Mouse (Mus musculus) thymus, adult 2 months (tissue): Measurements from ENCODE around the gene Ppp3ca. TPM values are rescaled to one million over a fixed set of nuclear protein-coding genes. Genes with fewer than 3 reads are reported as not detected.

Source experiments
- DNase-seq: peaks from one replicate; pipeline ENCODE4 v3.0.0; 2021
- H3K27ac ChIP-seq: fragments of 200-500 bp; 2 replicates; pipeline ENCODE4 v1.5.1; 2012; ENCODE audit warnings: low read length, control low read depth; ENCODE audit not compliant: control insufficient read depth, insufficient read depth
- H3K27me3 ChIP-seq: fragments of 200-500 bp; 2 replicates; pipeline ENCODE4 v1.6.1; 2012; ENCODE audit warnings: mild to moderate bottlenecking, low read length, moderate library complexity, mixed read lengths; ENCODE audit not compliant: control insufficient read depth, insufficient read depth
- H3K36me3 ChIP-seq: fragments of 200-500 bp; 2 replicates; pipeline ENCODE4 v1.6.1; 2012; ENCODE audit warnings: mild to moderate bottlenecking, low read length, moderate library complexity; ENCODE audit not compliant: control insufficient read depth, insufficient read depth
- H3K4me1 ChIP-seq: fragments of 200-500 bp; replicated peaks from 2 replicates; pipeline ENCODE4 v1.6.1; 2012; ENCODE audit warnings: low read length; ENCODE audit not compliant: control insufficient read depth, insufficient read depth
- H3K4me3 ChIP-seq: fragments of 200-500 bp; 2 replicates; pipeline ENCODE4 v1.5.1; 2012; ENCODE audit warnings: mild to moderate bottlenecking, low read length, control low read depth, moderate library complexity; ENCODE audit not compliant: control insufficient read depth, insufficient read depth
- CTCF ChIP-seq: fragments of 200-500 bp; IDR thresholded peaks from 2 replicates; pipeline ENCODE4 v1.5.1; 2012; ENCODE audit warnings: mild to moderate bottlenecking, control low read depth, low read length, moderate library complexity, borderline replicate concordance; ENCODE audit not compliant: control insufficient read depth, poor library complexity, insufficient read depth; ENCODE audit errors: extremely low read depth
- POLR2A ChIP-seq: fragments of 200-500 bp; IDR thresholded peaks from 2 replicates; pipeline ENCODE4 v1.6.1; 2012; ENCODE audit warnings: mild to moderate bottlenecking, low read length, control low read depth, moderate library complexity; ENCODE audit not compliant: control insufficient read depth, poor library complexity, insufficient read depth; ENCODE audit errors: extremely low read depth
- WGBS: fragments of 180-500 bp; shearing (Covaris S2); methylation state at CpG from one replicate; pipeline ENCODE4 v1.1.7; 2018; 5-methylcytosine and 5-hydroxymethylcytosine counted together
- polyA plus RNA-seq: library from polyadenylated mRNA; depleted of rRNA; stranded (reverse); fragments of >200 nt; gene quantifications from 2 replicates; pipeline ENCODE4 v1.2.3, GENCODE M21; 2012

Gene Ppp3ca
- polyA plus RNA-seq, 1 experiment: 5.6 TPM

DNA sequence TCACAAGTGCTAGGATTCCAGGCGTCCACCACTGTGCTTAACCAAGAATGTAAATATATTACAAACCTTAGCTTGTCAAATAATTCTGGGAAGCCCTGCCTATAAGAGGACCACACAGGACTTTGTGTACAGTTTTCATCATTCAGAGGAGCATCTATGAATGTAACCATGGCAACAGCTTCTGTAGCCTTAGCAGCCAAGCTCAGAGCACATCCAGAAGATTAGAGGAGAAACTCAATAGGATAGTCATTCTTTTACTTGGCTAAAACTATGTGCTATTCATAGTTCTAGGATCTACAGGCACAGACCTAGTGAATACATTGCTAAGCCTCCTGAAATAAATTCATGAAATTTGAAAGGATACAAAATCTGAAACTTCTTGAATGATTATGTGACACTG, 172.5 kb downstream of the Ppp3ca start:
- H3K4me3 ChIP-seq: no peak overlapping the region
- no peaks in the 10 kb centered on the region for H3K4me1 ChIP-seq
- H3K27ac ChIP-seq: no peak overlapping the region
- no peak for TF ChIP-seq POLR2A
- H3K27me3 ChIP-seq: no peaks in the 10 kb centered on the region
- WGBS: 93% methylated on average over 1 of the region's 1 CpGs
- no peak for DNase-seq
- no peaks in the 10 kb centered on the region for H3K36me3 ChIP-seq

DNA sequence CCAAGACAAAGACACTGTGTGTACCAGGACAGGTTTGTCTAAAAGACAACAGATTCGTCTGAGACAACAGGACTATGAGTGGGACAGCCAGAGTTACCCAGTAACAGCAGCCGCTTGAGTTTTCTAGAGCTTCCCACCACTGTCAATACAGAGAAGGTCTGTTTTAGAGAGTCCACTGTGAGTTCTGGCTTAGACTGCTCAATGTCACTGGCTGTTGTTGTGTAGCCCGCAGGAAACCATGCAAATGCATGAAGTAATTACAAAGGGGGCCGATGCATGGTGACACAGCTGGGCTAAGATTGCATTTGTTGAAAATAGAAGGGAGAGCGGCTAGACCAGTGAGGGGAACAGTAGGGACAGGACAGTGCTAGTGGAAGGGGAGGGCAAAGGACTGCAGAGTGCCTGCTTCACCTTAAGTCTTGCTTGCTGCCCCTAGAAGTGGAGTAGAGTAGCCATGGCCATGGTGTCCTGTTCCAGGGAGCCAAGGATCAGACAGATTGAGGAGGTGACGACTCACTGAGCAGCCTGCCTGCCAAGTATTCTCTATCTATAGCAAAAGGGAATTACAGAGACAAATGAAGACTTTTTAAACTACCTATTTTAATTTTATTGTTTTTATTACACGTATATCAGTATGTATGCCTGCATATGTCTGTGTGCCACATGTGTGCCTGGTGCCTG, 174.0 kb downstream of the Ppp3ca start:
- H3K36me3 ChIP-seq: no peaks in the 10 kb centered on the region
- DNase-seq: no peak
- H3K27me3 ChIP-seq: no peaks in the 10 kb centered on the region
- 94% methylated on average over 7 of the region's 7 CpGs for WGBS
- no peak overlapping the region for H3K4me3 ChIP-seq
- TF ChIP-seq POLR2A (no peak), CTCF (no peak)
- no peak overlapping the region for H3K27ac ChIP-seq
- H3K4me1 ChIP-seq: no peaks in the 10 kb centered on the region

DNA sequence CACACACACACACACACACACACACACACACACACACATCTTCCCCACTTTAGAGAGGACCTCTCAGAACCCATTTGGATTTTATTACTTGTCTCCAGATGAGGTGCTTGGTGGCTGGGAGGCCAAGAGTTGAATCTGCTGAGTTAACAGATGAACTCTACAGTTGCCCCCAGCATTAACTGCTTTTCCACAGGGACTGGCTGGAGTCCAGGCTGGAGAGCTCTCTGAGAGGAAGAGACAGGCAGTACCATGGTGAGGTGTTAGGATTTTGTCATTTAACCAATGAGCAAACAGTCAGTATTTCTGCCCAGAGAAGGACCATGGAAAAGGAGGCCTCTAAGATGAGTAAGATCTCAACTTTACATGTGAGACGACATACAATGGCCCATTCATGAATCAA, 179.1 kb downstream of the Ppp3ca start:
- H3K27me3 ChIP-seq: no peaks in the 10 kb centered on the region
- H3K4me3 ChIP-seq: no peak overlapping the region
- TF ChIP-seq CTCF (no peak), POLR2A (no peak)
- WGBS: 100% methylated on average over 1 of the region's 1 CpGs
- no peaks in the 10 kb centered on the region for H3K4me1 ChIP-seq
- H3K27ac ChIP-seq: no peak overlapping the region
- no peaks in the 10 kb centered on the region for H3K36me3 ChIP-seq
- DNase-seq: no peak

DNA sequence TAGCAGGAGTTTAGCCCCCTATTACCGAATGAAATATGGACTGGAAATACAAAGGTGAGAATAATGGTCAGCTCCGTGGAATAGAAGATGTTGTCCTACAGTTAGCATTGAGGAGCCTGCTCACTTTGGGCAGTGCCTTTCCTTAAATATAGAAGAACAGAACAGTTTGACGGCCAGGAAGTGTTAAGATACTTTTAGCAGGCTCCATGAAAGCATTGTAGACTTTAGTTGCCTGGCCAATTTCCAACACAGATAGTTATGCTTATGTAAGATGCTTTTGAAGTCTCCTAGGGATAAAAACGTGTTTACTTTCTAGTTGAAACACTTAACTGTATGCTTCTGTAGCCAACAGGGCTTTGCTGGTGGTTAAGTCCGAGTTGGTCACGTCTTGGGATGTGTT, 183.0 kb downstream of the Ppp3ca start:
- DNase-seq: no peak
- Histone ChIP-seq H3K4me3 (no peak overlapping the region), H3K4me1 (no peaks in the 10 kb centered on the region), H3K27me3 (no peaks in the 10 kb centered on the region), H3K27ac (no peak overlapping the region), H3K36me3 (no peaks in the 10 kb centered on the region)
- 89% methylated on average over 6 of the region's 6 CpGs for WGBS
- TF ChIP-seq CTCF (no peak), POLR2A (no peak)

DNA sequence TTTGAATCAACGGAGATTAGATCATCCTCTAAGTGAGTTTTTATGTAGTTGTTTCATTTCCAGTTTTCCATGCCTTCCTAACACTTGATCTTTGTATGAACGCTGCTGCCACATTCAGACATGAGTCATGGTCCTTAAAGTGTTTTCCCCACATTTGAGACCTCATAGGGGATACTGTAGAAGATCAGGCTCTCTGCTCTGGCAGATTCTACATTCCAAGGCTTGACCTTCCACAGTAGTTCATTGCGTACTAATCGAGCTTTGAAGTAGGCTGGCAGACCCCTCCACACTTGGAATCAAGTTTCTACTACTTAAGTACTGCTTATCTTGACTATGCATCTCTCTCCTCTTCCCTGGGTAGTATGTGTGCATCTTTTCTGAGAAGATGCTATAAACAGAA, 183.7 kb downstream of the Ppp3ca start:
- 93% methylated on average over 4 of the region's 4 CpGs for WGBS
- Histone ChIP-seq H3K4me3 (no peak overlapping the region), H3K27ac (no peak overlapping the region), H3K27me3 (no peaks in the 10 kb centered on the region), H3K4me1 (no peaks in the 10 kb centered on the region), H3K36me3 (no peaks in the 10 kb centered on the region)
- DNase-seq: no peak
- TF ChIP-seq CTCF: no peak

DNA sequence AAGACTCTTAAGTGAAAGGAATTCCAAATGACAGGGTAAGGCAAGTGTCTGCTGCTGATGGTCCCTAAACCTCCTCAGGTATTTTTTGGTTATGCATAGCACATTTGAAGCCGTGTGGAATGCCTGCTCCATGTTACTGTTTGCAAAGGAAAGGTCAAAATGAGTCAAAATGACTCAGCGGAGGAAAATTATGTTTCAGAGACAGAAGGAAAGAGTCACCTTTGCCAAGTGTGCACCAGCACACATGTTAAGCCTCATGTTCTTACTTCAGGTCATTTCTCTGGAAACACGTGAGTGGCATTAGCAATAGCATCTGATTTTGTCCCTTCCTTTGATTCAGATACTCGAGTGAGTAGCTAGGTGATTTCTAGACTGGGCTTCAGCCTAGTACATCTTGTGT, 186.1 kb downstream of the Ppp3ca start:
- Histone ChIP-seq H3K27ac (no peak overlapping the region), H3K4me1 (no peaks in the 10 kb centered on the region), H3K36me3 (no peaks in the 10 kb centered on the region), H3K27me3 (no peaks in the 10 kb centered on the region), H3K4me3 (no peak overlapping the region)
- WGBS: 88% methylated on average over 4 of the region's 4 CpGs
- TF ChIP-seq CTCF (no peak), POLR2A (no peak)
- DNase-seq: no peak

DNA sequence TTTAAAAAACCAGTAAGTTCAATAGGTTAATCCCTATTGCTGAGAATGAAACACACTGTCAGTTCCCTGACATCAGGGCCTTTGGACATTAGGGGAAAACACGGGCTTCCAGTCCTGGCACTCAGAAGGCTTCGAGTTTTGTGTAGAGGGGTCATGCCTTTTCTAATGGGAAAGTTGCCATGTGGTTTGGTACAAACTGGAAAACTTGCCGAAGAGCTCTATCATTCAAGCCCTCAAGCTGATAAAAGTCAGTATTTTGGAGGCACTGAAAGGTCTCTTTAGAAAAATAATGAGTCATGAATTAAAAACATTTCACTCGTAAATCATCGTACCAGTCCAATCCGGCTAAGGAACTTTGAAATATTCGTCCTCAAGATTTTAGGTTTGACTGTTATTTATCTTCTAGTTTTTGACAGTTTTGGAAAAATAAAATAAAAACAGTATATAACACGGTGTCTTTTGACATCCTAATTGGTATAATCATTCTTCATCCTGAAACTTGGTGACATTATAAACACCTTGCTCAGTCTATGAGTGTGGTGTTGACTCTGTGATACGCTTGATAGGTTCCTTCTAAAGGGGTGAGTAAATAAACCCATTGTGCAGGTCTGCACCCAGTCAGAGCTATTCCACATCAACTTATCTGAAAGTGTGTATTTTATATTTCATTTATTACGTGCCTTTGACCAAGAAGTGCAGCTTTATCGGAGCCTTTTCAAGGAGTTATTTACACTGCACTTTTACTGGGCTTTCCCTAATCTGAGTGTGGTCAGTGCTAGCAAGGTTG, 192.3 kb downstream of the Ppp3ca start:
- Histone ChIP-seq H3K4me3 (no peak overlapping the region), H3K4me1 (no peaks in the 10 kb centered on the region), H3K27ac (no peak overlapping the region), H3K27me3 (no peaks in the 10 kb centered on the region), H3K36me3 (no peaks in the 10 kb centered on the region)
- TF ChIP-seq POLR2A: no peak
- no peak for TF ChIP-seq CTCF
- DNase-seq: no peak
- 90% methylated on average over 11 of the region's 11 CpGs for WGBS
